Comparison of ENCODE assay signal across 8 mouse cellular contexts in the genomic region with DNA sequence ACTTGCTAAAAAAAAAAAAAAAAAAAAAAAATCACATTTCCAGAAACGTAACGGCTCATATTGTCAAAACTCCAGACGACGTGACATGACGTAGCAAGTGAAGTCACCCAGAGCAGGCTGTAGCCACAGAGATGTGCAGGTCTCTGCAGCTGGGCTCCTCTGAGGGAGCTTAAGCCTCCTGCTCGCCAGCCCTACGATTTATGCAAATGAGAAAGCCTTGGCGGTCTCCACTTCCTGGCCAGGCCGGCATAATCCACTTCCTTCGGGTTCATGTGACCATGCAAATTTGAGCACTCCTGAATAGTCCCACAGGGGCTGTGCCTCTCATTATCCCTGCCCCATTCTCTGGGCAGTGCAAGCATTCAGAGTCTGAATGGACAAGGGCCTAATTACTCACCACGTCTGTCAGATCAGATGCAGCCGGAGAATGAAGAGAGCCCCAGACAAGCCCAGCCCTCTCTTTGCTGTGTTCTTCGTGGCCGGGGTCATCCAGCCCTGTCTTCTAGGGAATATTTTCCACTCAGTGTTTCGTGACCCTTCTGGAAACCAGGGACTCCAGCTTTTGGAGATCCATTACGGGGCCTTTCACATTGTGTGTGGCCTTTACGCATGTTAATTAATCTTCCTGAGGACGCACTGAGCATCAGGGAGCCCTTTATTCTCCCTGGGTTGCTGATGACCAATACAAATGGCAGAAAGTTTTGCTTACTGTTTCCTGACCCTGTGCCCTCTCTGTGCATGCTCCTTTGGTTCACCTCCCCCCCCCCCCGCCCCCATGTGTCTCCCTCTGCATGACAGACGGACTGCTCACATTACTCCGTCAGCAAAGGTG.
DNase-seq lines count a peak whose midpoint lies in the region; ATAC-seq lines count a peak whose summit lies in the region.

No protein-coding gene starts in this region.

- peaks cover 19% of the 10 kb centered on the region for H3K4me1 ChIP-seq in heart, embryonic 15.5 days (replicated peaks)
- H3K4me1 ChIP-seq in liver, embryonic 12.5 days: peaks cover 52% of the 10 kb centered on the region

- H3K27me3 ChIP-seq in heart, embryonic 15.5 days: peaks cover 2% of the 10 kb centered on the region; the same call in 1 of the 2 replicates
- no peaks in the 10 kb centered on the region for H3K27me3 ChIP-seq in liver, embryonic 12.5 days (replicated peaks)

- intact Hi-C loops in heart, postnatal 25 days (cut with DNase I): no loop called here

- peak overlapping the region; percentile 2; the same call in 1 of the 2 replicates for H3K4me3 ChIP-seq in heart, embryonic 15.5 days
- H3K4me3 ChIP-seq in liver, embryonic 12.5 days: no peak overlapping the region

- no peaks in the 10 kb centered on the region for H3K36me3 ChIP-seq in heart, embryonic 15.5 days
- no peaks in the 10 kb centered on the region for H3K36me3 ChIP-seq in liver, embryonic 12.5 days

- H3K9ac ChIP-seq in heart, embryonic 15.5 days: no peak overlapping the region
- no peak overlapping the region for H3K9ac ChIP-seq in liver, embryonic 12.5 days

- 33% methylated on average over 21 of the region's 21 CpGs for WGBS in heart, embryonic 15.5 days
- 37% methylated on average over 21 of the region's 21 CpGs for WGBS in liver, embryonic 12.5 days (ENCODE audit: insufficient replicate concordance)

- DNase-seq in heart, adult 8-10 months (ENCODE audit: low spot score): peak; percentile 34
- DNase-seq in heart, postnatal 25 days (ENCODE audit: low spot score): no peak
- peak; percentile 62 for DNase-seq in embryo, embryonic 11.5 days (ENCODE audit: low read depth, low spot score)
- peak; percentile 70 for DNase-seq in kidney, postnatal 14 days
- peak; percentile 95 for DNase-seq in retina, embryonic 14.5 days (ENCODE audit: low spot score)

- ATAC-seq in heart, embryonic 15.5 days (replicated peaks; ENCODE audit: insufficient number of reproducible peaks, insufficient read depth, low FRiP score, low read depth): peak; percentile 70
- ATAC-seq in liver, embryonic 12.5 days: 0 out of 2 replicates have a peak, but pooled peaks have one; percentile 17
- ATAC-seq in erythroid progenitor cell, adult 5-6 weeks (replicated peaks; ENCODE audit: low FRiP score, poor library complexity, severe bottlenecking): no peak

- H3K4me2 ChIP-seq in heart, embryonic 15.5 days: peak overlapping the region; percentile 42
- H3K4me2 ChIP-seq in liver, embryonic 12.5 days: peak overlapping the region; percentile 32

- no peaks in the 10 kb centered on the region for H3K9me3 ChIP-seq in heart, embryonic 15.5 days (replicated peaks)
- H3K9me3 ChIP-seq in liver, embryonic 12.5 days (replicated peaks): no peaks in the 10 kb centered on the region

- H3K27ac ChIP-seq in heart, embryonic 15.5 days: peak overlapping the region; percentile 69
- H3K27ac ChIP-seq in liver, embryonic 12.5 days: 0 out of 2 replicates have a peak overlapping the region, but pooled peaks have one; percentile 6
